Mouse (Mus musculus): ENCODE data around the gene Samsn1. TPM values are rescaled to one million over a fixed set of nuclear protein-coding genes. Genes with fewer than 3 reads are reported as not detected.

Gene Samsn1
- polyA plus RNA-seq, 1 experiment from 2014 or later = 13.2 TPM

DNA sequence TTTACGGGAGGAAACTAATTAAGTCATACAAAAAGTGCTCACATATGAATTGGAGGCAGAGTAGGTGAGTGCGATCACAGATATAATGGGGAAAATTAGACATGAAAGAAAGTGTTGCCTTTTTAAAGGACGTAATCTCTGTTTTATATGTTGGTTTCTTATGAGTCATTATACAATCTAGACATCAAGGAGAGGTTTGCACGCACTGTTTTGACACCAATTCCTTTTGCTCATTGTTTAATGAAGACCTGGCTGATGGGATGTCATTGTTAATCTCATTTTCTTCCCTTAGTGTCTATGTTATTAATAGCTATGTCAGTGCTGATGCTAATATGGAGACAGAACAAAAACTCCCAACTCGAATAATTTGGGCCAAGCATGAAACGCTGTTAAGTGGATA, 20.3 kb downstream of the Samsn1 start:
- Histone ChIP-seq H3K27ac (no peak overlapping the region), H3K9ac (no peak overlapping the region), H3K4me1 (replicated peaks) (peaks cover 22% of the 10 kb centered on the region), H3K27me3 (no peaks in the 10 kb centered on the region), H3K4me2 (no peak overlapping the region), H3K9me3 (replicated peaks) (no peaks in the 10 kb centered on the region), H3K4me3 (replicated peaks) (no peak overlapping the region), H3K36me3 (no peaks in the 10 kb centered on the region)
- 50% methylated on average over 6 of the region's 6 CpGs for WGBS (ENCODE audit: insufficient replicate concordance)
- DNase-seq (no peak), ATAC-seq (ENCODE audit: low read depth) (no peak)

GRCm38 (mm10) chr16:76000127-76000526, 22.0 kb downstream of the Samsn1 start:
- Histone ChIP-seq H3K9me3 (replicated peaks) (no peaks in the 10 kb centered on the region), H3K4me1 (replicated peaks) (peaks cover 22% of the 10 kb centered on the region), H3K27ac (no peak overlapping the region), H3K4me3 (replicated peaks) (no peak overlapping the region), H3K9ac (no peak overlapping the region), H3K36me3 (no peaks in the 10 kb centered on the region), H3K27me3 (no peaks in the 10 kb centered on the region), H3K4me2 (no peak overlapping the region)
- 82% methylated on average over 9 of the region's 9 CpGs for WGBS (ENCODE audit: insufficient replicate concordance)
- ATAC-seq (ENCODE audit: low read depth) = no peak
- DNase-seq = no peak

GRCm38 (mm10) chr16:75990173-75990572, 31.9 kb downstream of the Samsn1 start:
- Histone ChIP-seq H3K36me3 (no peaks in the 10 kb centered on the region), H3K4me2 (no peak overlapping the region), H3K4me3 (replicated peaks) (no peak overlapping the region), H3K9me3 (replicated peaks) (no peaks in the 10 kb centered on the region), H3K4me1 (replicated peaks) (no peaks in the 10 kb centered on the region), H3K27me3 (no peaks in the 10 kb centered on the region), H3K9ac (no peak overlapping the region), H3K27ac (no peak overlapping the region)
- WGBS (ENCODE audit: insufficient replicate concordance) = 31% methylated on average over 1 of the region's 1 CpGs
- ATAC-seq (ENCODE audit: low read depth) (no peak), DNase-seq (no peak)

GRCm38 (mm10) chr16:75983831-75984230, 38.2 kb downstream of the Samsn1 start:
- Histone ChIP-seq H3K9me3 (replicated peaks) (no peaks in the 10 kb centered on the region), H3K27ac (no peak overlapping the region), H3K4me1 (replicated peaks) (peaks cover 4% of the 10 kb centered on the region), H3K27me3 (no peaks in the 10 kb centered on the region), H3K4me2 (no peak overlapping the region), H3K36me3 (no peaks in the 10 kb centered on the region), H3K9ac (no peak overlapping the region), H3K4me3 (replicated peaks) (no peak overlapping the region)
- no peak for ATAC-seq (ENCODE audit: low read depth)
- DNase-seq = no peak
- 34% methylated on average over 1 of the region's 1 CpGs for WGBS (ENCODE audit: insufficient replicate concordance)

DNA sequence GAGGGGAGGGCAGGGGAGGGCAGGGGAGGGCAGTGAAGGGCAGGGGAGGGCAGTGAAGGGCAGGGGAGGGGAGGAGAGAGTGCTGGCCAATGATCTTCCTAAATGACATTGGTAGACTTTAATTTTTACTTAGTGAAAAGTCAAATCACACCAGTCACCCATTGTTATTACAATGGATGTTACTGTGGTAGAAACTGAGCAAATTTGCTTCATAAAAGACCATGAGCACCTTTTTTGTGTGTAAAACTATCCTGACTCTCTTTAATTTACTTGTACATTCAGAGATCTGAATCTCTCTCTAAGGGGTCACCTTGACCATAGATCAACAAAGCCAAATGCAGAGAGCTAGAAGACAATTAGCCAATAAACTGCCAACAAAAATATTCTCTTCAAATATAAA, 42.7 kb downstream of the Samsn1 start:
- DNase-seq (no peak), ATAC-seq (ENCODE audit: low read depth) (no peak)
- Histone ChIP-seq H3K27me3 (no peaks in the 10 kb centered on the region), H3K9ac (no peak overlapping the region), H3K4me3 (replicated peaks) (no peak overlapping the region), H3K36me3 (no peaks in the 10 kb centered on the region), H3K4me2 (no peak overlapping the region), H3K9me3 (replicated peaks) (no peaks in the 10 kb centered on the region), H3K27ac (no peak overlapping the region), H3K4me1 (replicated peaks) (peaks cover 8% of the 10 kb centered on the region)

DNA sequence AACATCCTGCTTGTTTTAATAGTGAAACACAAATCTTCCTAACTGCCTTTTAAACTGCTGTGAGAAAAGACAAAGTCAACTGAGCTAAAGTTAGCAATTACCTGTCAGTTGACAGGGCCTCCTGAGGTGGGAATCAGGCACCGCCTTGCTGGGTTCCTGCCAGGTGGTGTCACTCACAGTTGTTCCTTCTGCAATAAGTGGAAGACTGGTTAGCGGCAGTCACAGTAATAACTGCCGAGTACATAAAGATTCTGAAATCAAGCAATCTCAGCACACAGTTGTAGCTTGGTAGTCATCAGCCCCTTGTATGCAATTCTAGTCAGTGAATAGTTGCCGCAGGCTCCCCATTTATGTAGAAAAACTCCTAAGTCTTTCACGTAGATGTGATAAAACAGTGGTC, 44.3 kb downstream of the Samsn1 start:
- Histone ChIP-seq H3K9ac (no peak overlapping the region), H3K36me3 (no peaks in the 10 kb centered on the region), H3K4me2 (no peak overlapping the region), H3K4me1 (replicated peaks) (peaks cover 8% of the 10 kb centered on the region), H3K27me3 (no peaks in the 10 kb centered on the region), H3K27ac (no peak overlapping the region), H3K4me3 (replicated peaks) (no peak overlapping the region), H3K9me3 (replicated peaks) (no peaks in the 10 kb centered on the region)
- 78% methylated on average over 5 of the region's 5 CpGs for WGBS (ENCODE audit: insufficient replicate concordance)
- ATAC-seq (ENCODE audit: low read depth) = no peak
- DNase-seq = no peak

- WGBS (ENCODE audit: insufficient replicate concordance) = 81% methylated on average over 11 of the region's 11 CpGs
- no peak for DNase-seq
Measured at GRCm38 (mm10) chr16:75975682-75976332, 46.3 kb downstream of the Samsn1 start.

GRCm38 (mm10) chr16:75970266-75970998, 51.6 kb downstream of the Samsn1 start:
- Histone ChIP-seq H3K27me3 (no peaks in the 10 kb centered on the region), H3K36me3 (no peaks in the 10 kb centered on the region), H3K9ac (no peak overlapping the region), H3K4me3 (replicated peaks) (no peak overlapping the region), H3K9me3 (replicated peaks) (no peaks in the 10 kb centered on the region), H3K4me1 (replicated peaks) (no peaks in the 10 kb centered on the region), H3K27ac (no peak overlapping the region), H3K4me2 (no peak overlapping the region)
- no peak for DNase-seq
- WGBS (ENCODE audit: insufficient replicate concordance) = 70% methylated on average over 6 of the region's 6 CpGs
- no peak for ATAC-seq (ENCODE audit: low read depth)

More at GRCm38 (mm10) chr16:75975682-75976332, 46.3 kb downstream of the Samsn1 start:
- Histone ChIP-seq H3K4me3 (replicated peaks) (no peak overlapping the region), H3K4me1 (replicated peaks) (peaks cover 8% of the 10 kb centered on the region), H3K9me3 (replicated peaks) (no peaks in the 10 kb centered on the region), H3K27me3 (no peaks in the 10 kb centered on the region), H3K27ac (no peak overlapping the region), H3K4me2 (no peak overlapping the region), H3K9ac (no peak overlapping the region), H3K36me3 (no peaks in the 10 kb centered on the region)
- ATAC-seq (ENCODE audit: low read depth) = no peak

DNA sequence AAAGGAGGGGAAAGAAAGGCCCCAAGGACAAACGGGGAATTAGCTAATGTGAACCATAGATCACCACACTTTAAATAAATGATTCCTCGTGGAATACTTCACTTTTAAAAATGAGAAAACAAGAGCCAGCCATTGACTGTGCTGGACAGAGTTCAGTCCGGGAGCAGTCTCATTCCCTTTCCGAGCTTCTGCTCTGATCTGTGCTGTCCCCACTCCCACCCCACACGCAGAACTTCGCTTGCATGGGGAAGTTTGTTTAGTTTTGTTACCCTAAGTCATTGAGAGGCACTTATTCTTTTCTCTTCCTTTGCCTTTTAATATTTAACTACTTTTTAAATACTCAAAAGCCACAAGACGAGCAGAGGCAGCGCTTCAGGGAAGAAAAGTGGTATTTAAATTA, 60.1 kb downstream of the Samsn1 start:
- H3K9ac ChIP-seq = no peak overlapping the region
- ATAC-seq (ENCODE audit: low read depth) = no peak
- no peak for DNase-seq
- H3K27ac ChIP-seq = no peak overlapping the region
- H3K4me3 ChIP-seq (replicated peaks) = no peak overlapping the region
- WGBS (ENCODE audit: insufficient replicate concordance) = 74% methylated on average over 8 of the region's 8 CpGs
- H3K27me3 ChIP-seq = no peaks in the 10 kb centered on the region
- H3K4me1 ChIP-seq (replicated peaks) = no peaks in the 10 kb centered on the region
- H3K4me2 ChIP-seq = no peak overlapping the region
- H3K36me3 ChIP-seq = no peaks in the 10 kb centered on the region
- no peaks in the 10 kb centered on the region for H3K9me3 ChIP-seq (replicated peaks)

DNA sequence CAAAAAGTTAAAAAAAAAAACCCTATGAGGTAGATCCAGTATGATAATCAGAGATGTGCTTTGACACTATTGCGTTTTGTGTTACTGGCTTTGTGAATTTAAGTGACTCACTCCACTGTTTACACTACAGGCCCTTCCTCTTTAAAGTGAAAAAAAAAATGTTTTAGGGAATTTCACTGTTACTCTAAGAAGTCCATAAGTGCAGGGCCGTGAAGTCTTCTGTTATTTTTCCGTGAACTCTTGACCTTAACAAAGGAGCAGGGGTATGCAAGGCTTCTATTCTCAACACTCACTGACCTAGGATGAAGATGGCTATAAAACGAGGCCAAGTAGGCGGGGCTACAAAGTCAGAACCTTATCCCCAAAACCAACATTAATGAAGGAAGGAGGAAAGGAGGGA, 60.6 kb downstream of the Samsn1 start:
- no peak for ATAC-seq (ENCODE audit: low read depth)
- H3K4me1 ChIP-seq (replicated peaks) = no peaks in the 10 kb centered on the region
- H3K9me3 ChIP-seq (replicated peaks) = no peaks in the 10 kb centered on the region
- H3K27ac ChIP-seq = no peak overlapping the region
- 58% methylated on average over 5 of the region's 5 CpGs for WGBS (ENCODE audit: insufficient replicate concordance)
- no peaks in the 10 kb centered on the region for H3K36me3 ChIP-seq
- DNase-seq = no peak
- H3K27me3 ChIP-seq = no peaks in the 10 kb centered on the region
- H3K9ac ChIP-seq = no peak overlapping the region
- H3K4me2 ChIP-seq = no peak overlapping the region
- H3K4me3 ChIP-seq (replicated peaks) = no peak overlapping the region

- Histone ChIP-seq H3K4me2 (no peak overlapping the region), H3K9ac (no peak overlapping the region), H3K27ac (no peak overlapping the region), H3K4me3 (replicated peaks) (no peak overlapping the region), H3K4me1 (replicated peaks) (no peaks in the 10 kb centered on the region), H3K9me3 (replicated peaks) (no peaks in the 10 kb centered on the region), H3K27me3 (no peaks in the 10 kb centered on the region), H3K36me3 (no peaks in the 10 kb centered on the region)
- DNase-seq (peak; percentile 2), ATAC-seq (ENCODE audit: low read depth) (0 out of 2 replicates have a peak, but pooled peaks have one; percentile 29)
- WGBS (ENCODE audit: insufficient replicate concordance) = 75% methylated on average over 7 of the region's 7 CpGs
Measured at GRCm38 (mm10) chr16:75961036-75961435, 61.0 kb downstream of the Samsn1 start.

DNA sequence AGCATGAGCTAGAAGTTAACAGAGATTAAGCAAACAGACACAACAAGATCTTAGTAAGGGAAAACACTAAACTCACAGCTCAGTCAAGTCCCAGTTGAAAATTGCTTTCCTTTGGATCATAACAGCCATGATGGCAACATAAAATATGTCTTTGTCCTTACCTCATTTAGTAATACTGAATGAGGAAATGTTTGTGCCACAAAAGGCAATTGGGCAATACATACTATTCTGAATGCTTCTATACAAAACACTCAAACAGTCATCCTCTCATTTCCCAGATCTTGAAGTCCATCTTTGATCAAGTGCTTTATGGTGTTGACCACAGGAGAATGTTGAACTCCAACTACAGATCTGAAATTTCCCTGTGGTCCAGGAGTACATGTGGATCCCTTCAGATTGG, 88.7 kb downstream of the Samsn1 start:
- ATAC-seq (ENCODE audit: low read depth) (no peak), DNase-seq (no peak)
- no peak overlapping the region for H3K9ac ChIP-seq

More for the DNA sequence above, 88.7 kb downstream of the Samsn1 start:
- H3K4me3 ChIP-seq (replicated peaks) = no peak overlapping the region
- no peak overlapping the region for H3K27ac ChIP-seq
- no peaks in the 10 kb centered on the region for H3K4me1 ChIP-seq (replicated peaks)
- no peak overlapping the region for H3K4me2 ChIP-seq
- H3K36me3 ChIP-seq = no peaks in the 10 kb centered on the region
- H3K27me3 ChIP-seq = no peaks in the 10 kb centered on the region
- no peaks in the 10 kb centered on the region for H3K9me3 ChIP-seq (replicated peaks)
